Mouse (Mus musculus): ENCODE results near the gene Fgd4. TPM values are rescaled to one million over a fixed set of nuclear protein-coding genes. Genes with fewer than 3 reads are reported as not detected.
"Not testable (repeated sequence)": the region's sequence is repeated elsewhere in the genome, so short reads cannot be mapped to it uniquely, and the experiment has no call there.

Fgd4 gene
- total RNA-seq, 2 experiments from 2014 or later = 19.9 to 22.7 TPM

GRCm38 (mm10) chr16:16546657-16547056 is 53.7 kb downstream of the Fgd4 start:
- no peak for DNase-seq (ENCODE audit: low spot score)

DNA sequence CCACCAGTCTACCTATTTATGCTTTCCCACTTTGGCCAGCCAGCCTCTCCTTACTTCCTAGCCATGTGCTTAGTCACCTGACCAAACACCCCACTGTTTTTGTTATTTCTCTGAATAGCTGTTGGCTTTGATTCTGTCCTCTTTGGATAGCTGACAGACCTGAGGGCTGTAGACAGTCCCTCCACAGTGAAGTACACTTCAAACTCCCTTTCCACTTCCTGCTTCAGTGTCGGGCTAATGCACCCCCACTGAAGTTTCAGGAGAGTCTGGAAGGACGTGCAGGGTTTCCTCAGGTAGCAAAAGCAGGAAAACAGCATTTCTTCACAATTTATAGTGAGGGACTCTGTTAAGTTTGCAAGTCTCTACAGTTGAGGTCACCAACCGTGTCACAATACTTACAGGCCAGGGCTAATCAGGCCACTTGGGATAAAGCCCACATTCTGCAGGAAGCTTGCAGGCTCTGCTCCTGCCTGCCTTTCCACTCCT is 57.4 kb downstream of the Fgd4 start:
- no peak for DNase-seq (ENCODE audit: low spot score)

GRCm38 (mm10) chr16:16539396-16539795 is 61.0 kb downstream of the Fgd4 start:
- not testable (repeated sequence) for DNase-seq (ENCODE audit: low spot score)

DNA sequence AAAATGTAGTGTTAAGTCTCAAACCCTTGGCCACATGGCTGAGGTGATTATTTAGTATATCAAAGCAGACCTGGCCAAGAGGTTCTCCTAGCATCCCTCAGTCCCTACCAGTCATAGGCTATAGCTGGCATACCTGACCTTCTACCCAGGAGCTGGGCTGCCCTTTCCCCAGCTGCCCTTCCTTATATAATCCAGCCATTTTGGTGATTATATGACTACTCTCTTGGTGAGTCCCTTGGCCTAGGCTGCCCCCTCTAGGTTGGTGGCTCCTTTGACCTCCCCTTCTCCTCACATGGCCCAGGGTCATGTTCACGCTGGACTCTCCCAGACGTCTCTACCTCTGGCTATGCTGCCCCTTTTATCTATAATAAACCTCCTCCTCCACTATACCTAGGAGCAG is 65.1 kb downstream of the Fgd4 start:
- DNase-seq (ENCODE audit: low spot score) = no peak

- no peak for DNase-seq (ENCODE audit: low spot score)
Measured at GRCm38 (mm10) chr16:16528014-16528413, 72.3 kb downstream of the Fgd4 start.

DNA sequence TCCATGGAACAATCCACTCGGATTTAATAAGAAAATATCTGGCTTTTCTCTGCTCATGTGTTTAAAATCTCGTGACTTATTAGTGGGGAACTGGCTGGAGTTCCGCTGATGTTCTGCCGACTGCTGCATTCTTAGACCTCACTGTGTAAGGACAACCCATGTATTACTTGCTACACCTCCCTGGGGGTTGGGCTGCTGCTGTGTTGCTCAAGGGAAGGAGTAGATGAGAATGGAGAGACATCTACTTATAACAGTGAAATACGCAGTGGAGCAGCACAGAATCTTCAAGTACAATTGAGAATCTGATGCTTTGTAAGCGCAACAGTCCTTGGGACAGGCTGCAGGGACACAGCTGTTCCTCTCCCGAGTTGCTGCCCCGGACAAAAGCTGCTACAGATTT is 73.1 kb downstream of the Fgd4 start:
- DNase-seq (ENCODE audit: low spot score) = peak; percentile 76

DNA sequence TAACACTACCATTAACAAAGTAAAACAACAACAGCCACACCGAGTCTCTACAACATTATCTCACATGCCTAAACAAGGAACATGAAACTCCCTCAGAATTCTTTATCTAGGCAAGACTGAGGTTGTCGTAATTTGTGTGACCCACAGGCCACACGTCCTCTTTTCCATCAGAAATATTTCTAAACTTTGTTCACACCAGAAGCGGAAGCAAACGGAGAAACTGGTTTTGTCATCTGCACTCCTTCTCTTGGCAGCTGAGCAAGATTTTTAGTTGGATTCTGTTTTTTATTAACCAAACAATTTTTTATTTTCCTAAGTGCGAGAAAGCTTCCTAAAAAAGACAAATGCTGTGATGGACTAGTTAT is 73.6 kb downstream of the Fgd4 start:
- DNase-seq (ENCODE audit: low spot score) = peak; percentile 25

- DNase-seq (ENCODE audit: low spot score) = no peak
Measured at GRCm38 (mm10) chr16:16526097-16526740, 74.1 kb downstream of the Fgd4 start.

- no peak for DNase-seq (ENCODE audit: low spot score)
Measured at GRCm38 (mm10) chr16:16525266-16525904, 75.0 kb downstream of the Fgd4 start.

DNA sequence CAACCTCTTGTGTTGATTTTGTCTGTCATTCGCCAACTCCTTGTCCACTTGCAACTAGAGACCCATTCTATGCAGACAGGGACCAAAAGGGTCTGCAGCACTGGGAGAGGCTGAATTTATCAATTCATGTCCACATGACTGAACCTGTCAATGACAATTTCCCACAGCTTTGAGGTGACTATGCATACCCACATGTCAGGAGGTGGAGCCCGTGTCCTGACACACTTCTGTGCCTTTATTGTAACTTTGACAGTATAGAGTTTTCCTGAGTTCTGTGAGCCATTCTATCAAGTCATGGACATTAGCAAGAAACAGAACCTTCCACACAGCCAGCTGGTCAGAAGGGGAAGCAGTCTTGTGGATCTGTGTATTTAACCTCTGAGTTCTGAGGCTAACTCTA is 76.7 kb downstream of the Fgd4 start:
- DNase-seq (ENCODE audit: low spot score) = no peak

GRCm38 (mm10) chr16:16522869-16523268 is 77.5 kb downstream of the Fgd4 start:
- DNase-seq (ENCODE audit: low spot score) = not testable (repeated sequence)

DNA sequence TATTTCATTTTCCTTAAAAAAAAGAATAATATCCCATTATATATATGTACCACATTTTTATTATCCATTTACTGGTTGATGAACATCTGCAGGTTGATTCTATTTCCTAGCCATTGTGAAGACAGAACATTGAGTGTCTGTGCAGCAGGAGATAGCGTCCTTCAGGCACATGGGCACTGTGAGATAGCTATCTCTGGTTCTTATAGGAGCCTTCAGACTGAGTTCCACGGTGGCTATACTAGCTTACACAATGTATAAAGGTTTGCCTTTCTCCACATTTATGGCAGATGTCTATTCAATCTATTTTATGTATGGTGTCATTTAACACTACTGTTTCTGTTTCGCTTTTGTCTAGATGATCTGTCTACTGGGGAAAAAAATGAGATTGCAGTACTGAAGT is 98.9 kb downstream of the Fgd4 start:
- no peak for DNase-seq (ENCODE audit: low spot score)

- DNase-seq (ENCODE audit: low spot score) = no peak
Measured at GRCm38 (mm10) chr16:16500926-16501325, 99.4 kb downstream of the Fgd4 start.

- DNase-seq (ENCODE audit: low spot score) = peak; percentile 49
Measured at GRCm38 (mm10) chr16:16498798-16499197, 101.6 kb downstream of the Fgd4 start.

DNA sequence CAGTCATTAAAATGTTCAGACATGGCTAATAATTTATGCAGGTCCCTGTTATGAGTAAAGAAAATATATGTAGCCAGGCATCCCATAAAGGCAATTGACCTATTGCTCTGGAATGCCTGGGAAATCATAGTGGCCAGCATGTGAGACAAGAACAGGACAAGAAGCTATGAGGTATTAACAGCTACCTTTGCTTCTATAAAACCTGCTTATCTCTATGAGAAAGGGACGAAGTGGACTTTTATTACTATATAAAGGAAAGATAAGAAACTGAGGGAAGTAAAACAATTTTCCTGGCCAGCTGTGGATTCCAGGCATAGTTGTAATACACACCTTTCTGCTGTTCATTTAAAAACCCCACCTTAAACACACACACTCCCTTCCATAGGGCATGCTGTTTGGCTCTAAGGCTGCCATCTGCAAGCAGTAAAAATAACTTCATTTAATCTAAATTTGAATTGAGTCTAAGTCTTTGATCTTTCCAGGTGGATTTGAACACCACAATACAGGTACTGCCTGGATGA is 114.8 kb downstream of the Fgd4 start:
- DNase-seq (ENCODE audit: low spot score) = no peak

GRCm38 (mm10) chr16:16484601-16485000 is 115.7 kb downstream of the Fgd4 start:
- no peak for DNase-seq (ENCODE audit: low spot score)

DNA sequence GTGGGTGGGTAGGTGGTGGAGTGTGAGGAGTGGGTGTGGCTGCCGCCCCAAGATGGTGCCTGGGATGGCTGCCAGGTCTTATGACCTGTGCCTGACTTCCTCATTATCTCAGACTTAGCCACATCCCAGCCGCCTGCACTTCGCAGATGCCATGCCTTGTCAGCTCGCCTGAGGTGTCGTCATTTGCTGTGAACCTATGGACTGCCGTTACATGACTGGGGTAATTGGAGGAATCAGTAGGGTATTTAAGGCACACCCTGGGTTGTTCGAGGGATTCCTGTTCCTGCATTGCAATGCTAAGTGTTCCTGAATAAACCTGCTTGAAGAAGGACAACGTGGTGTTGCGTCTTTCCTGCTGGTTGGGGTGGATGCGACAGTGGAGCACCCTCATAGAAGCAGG is 126.9 kb downstream of the Fgd4 start:
- not testable (repeated sequence) for DNase-seq (ENCODE audit: low spot score)

GRCm38 (mm10) chr16:16450021-16450420 is 150.3 kb downstream of the Fgd4 start:
- DNase-seq (ENCODE audit: low spot score) = no peak

DNA sequence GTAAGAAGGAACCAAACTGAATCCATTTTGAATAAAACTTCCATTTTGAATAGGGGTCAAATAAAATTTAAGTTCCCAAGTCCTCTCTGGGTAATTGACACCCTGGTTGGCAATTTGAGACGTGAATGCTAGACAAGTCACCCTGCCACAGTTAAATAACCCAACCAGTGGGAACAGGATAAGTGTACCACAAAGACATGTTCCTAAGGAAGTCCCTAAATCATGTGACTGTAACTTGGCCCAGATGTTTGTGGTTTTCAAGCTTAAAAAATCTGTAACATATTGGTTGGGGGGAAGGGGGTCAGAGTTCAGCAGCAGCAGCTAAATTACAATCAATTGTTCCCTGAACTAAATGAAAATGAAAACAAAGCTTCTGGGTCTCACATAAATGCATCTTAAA is 161.9 kb downstream of the Fgd4 start:
- no peak for DNase-seq (ENCODE audit: low spot score)

- DNase-seq (ENCODE audit: low spot score) = no peak
Measured at GRCm38 (mm10) chr16:16422456-16422855, 177.9 kb downstream of the Fgd4 start.

GRCm38 (mm10) chr16:16367217-16367616 is 233.1 kb downstream of the Fgd4 start:
- DNase-seq (ENCODE audit: low spot score) = not testable (repeated sequence)
